Mouse (Mus musculus) kidney, embryonic 15.5 days (tissue): ENCODE measurements at regions not wholly inside any gene's neighbourhood (a gene's known extent, or its start where the extent isn't known, plus 50 kb on each side); places are given as distances from the start of the nearest gene placed in this dataset.

ENCODE experiments used
- ATAC-seq: fragments of 200-750 bp; cut with Nextera tagmentation; replicated peaks from 2 replicates; pipeline ENCODE4 v1.8.0; 2017; ENCODE audit warnings: moderate TSS enrichment; ENCODE audit not compliant: low FRiP score
- H3K27ac ChIP-seq: fragments of 300-500 bp; sonication (generic); 2 replicates; pipeline ENCODE4 v1.5.1; 2015; ENCODE audit warnings: mild to moderate bottlenecking, inconsistent platforms
- H3K27me3 ChIP-seq: fragments of 300-500 bp; sonication (generic); 2 replicates; pipeline ENCODE4 v1.6.1; 2015; ENCODE audit warnings: inconsistent platforms
- H3K36me3 ChIP-seq: fragments of 300-500 bp; sonication (generic); 2 replicates; pipeline ENCODE4 v1.6.1; 2015; ENCODE audit warnings: inconsistent platforms
- H3K4me1 ChIP-seq: fragments of 300-500 bp; sonication (generic); 2 replicates; pipeline ENCODE4 v1.6.1; 2015; ENCODE audit warnings: inconsistent platforms
- H3K4me2 ChIP-seq: fragments of 300-500 bp; sonication (generic); 2 replicates; pipeline ENCODE4 v1.6.1; 2015; ENCODE audit warnings: moderate library complexity, mild to moderate bottlenecking, inconsistent platforms
- H3K4me3 ChIP-seq: fragments of 300-500 bp; sonication (generic); replicated peaks from 2 replicates; pipeline ENCODE4 v1.5.1; 2015; ENCODE audit warnings: mild to moderate bottlenecking, inconsistent platforms
- H3K9ac ChIP-seq: fragments of 300-500 bp; sonication (generic); 2 replicates; pipeline ENCODE4 v1.6.1; 2015; ENCODE audit warnings: mild to moderate bottlenecking, inconsistent platforms
- H3K9me3 ChIP-seq: fragments of 300-500 bp; sonication (generic); replicated peaks from 2 replicates; pipeline ENCODE4 v1.6.1; 2016; ENCODE audit warnings: inconsistent platforms
- WGBS: fragments of 180-500 bp; shearing (Covaris S2); methylation state at CpG from one replicate; pipeline ENCODE4 v1.1.7; 2015; ENCODE audit warnings: mixed read lengths; 5-methylcytosine and 5-hydroxymethylcytosine counted together

GRCm38 (mm10) chr1:122607309-122607708, 1039.5 kb upstream of the Ddx18 start:
- no peaks in the 10 kb centered on the region for H3K4me1 ChIP-seq
- no peak overlapping the region for H3K27ac ChIP-seq
- no peak overlapping the region for H3K4me3 ChIP-seq
- ATAC-seq, result no peak
- no peak overlapping the region for H3K9ac ChIP-seq
- H3K4me2 ChIP-seq, result no peak overlapping the region
- no peaks in the 10 kb centered on the region for H3K27me3 ChIP-seq
- no peaks in the 10 kb centered on the region for H3K36me3 ChIP-seq
- no peaks in the 10 kb centered on the region for H3K9me3 ChIP-seq
- 64% methylated on average over 3 of the region's 3 CpGs for WGBS

GRCm38 (mm10) chr1:122575954-122576353, 1008.2 kb upstream of the Ddx18 start:
- Histone ChIP-seq H3K9ac (no peak overlapping the region), H3K4me3 (no peak overlapping the region), H3K4me1 (no peaks in the 10 kb centered on the region), H3K27ac (no peak overlapping the region), H3K9me3 (no peaks in the 10 kb centered on the region), H3K27me3 (no peaks in the 10 kb centered on the region), H3K4me2 (no peak overlapping the region), H3K36me3 (no peaks in the 10 kb centered on the region)
- 66% methylated on average over 4 of the region's 4 CpGs for whole genome bisulfite sequencing
- ATAC-seq, result no peak

GRCm38 (mm10) chr1:122551596-122551995, 983.8 kb upstream of the Ddx18 start:
- no peaks in the 10 kb centered on the region for H3K9me3 ChIP-seq
- H3K9ac ChIP-seq, result no peak overlapping the region
- no peak overlapping the region for H3K4me3 ChIP-seq
- WGBS, result 94% methylated on average over 1 of the region's 1 CpGs
- no peaks in the 10 kb centered on the region for H3K36me3 ChIP-seq
- no peak overlapping the region for H3K27ac ChIP-seq
- H3K4me1 ChIP-seq, result no peaks in the 10 kb centered on the region
- H3K27me3 ChIP-seq, result no peaks in the 10 kb centered on the region
- no peak overlapping the region for H3K4me2 ChIP-seq
- no peak for ATAC-seq

DNA sequence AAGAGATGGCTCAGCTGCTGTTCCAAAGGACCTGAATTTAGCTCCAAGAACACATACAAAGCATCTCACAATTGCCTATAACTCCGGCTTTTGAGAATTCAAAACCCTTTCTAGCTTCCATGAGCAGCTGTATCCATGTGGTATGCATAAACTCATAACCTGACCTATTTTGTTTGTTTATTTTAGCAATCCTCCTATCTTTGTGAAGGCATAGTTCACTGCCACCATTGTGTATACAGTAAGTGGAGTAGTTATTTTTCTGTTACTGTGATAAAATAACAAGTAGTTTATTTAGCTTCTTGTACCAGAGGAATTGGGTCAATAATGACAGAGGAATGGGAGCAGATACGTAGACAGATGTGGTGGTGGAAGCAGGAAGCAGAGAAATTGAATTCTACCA, 941.8 kb upstream of the Ddx18 start:
- no peaks in the 10 kb centered on the region for H3K4me1 ChIP-seq
- H3K36me3 ChIP-seq, result no peaks in the 10 kb centered on the region
- no peak overlapping the region for H3K4me3 ChIP-seq
- H3K27me3 ChIP-seq, result no peaks in the 10 kb centered on the region
- 61% methylated on average over 2 of the region's 2 CpGs for WGBS
- ATAC-seq, result no peak
- H3K9me3 ChIP-seq, result no peaks in the 10 kb centered on the region
- H3K9ac ChIP-seq, result no peak overlapping the region
- no peak overlapping the region for H3K27ac ChIP-seq
- no peak overlapping the region for H3K4me2 ChIP-seq

GRCm38 (mm10) chr1:122501707-122502106, 933.9 kb upstream of the Ddx18 start:
- no peaks in the 10 kb centered on the region for H3K9me3 ChIP-seq
- WGBS, result 9% methylated on average over 4 of the region's 4 CpGs
- no peaks in the 10 kb centered on the region for H3K36me3 ChIP-seq
- H3K9ac ChIP-seq, result no peak overlapping the region
- H3K27ac ChIP-seq, result no peak overlapping the region
- 0 out of 2 replicates have a peak, but pooled peaks have one; percentile 52 for ATAC-seq
- no peaks in the 10 kb centered on the region for H3K27me3 ChIP-seq
- H3K4me1 ChIP-seq, result peaks cover 6% of the 10 kb centered on the region; the same call in 1 of the 2 replicates
- H3K4me2 ChIP-seq, result no peak overlapping the region
- no peak overlapping the region for H3K4me3 ChIP-seq

- Histone ChIP-seq H3K27me3 (no peaks in the 10 kb centered on the region), H3K4me1 (no peaks in the 10 kb centered on the region), H3K4me2 (no peak overlapping the region), H3K4me3 (no peak overlapping the region), H3K36me3 (no peaks in the 10 kb centered on the region), H3K9me3 (no peaks in the 10 kb centered on the region), H3K27ac (no peak overlapping the region), H3K9ac (no peak overlapping the region)
- ATAC-seq, result no peak
- WGBS, result 73% methylated on average over 1 of the region's 1 CpGs
Measured at GRCm38 (mm10) chr1:122478003-122478402, 910.2 kb upstream of the Ddx18 start.

DNA sequence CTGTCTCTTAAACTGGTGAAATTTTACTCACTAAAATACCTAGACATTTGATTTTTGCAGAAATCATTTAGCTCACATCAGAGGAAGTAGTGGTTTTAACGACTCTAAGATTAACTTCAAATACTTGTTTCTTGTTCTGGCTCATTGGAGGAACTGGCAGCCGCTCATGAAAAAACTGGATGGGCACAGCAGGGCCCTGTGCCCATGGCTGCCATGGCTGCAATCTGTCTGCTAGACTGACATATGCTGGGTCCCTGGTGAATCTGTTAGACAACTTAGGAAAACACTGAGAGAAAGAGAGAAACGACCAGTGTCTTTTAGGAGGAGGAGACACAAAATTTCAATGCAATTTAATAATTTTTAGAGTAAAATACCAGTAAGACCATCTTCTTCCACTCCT, 896.1 kb upstream of the Ddx18 start:
- H3K36me3 ChIP-seq, result no peaks in the 10 kb centered on the region
- no peak overlapping the region for H3K27ac ChIP-seq
- 71% methylated on average over 3 of the region's 3 CpGs for WGBS
- H3K27me3 ChIP-seq, result no peaks in the 10 kb centered on the region
- no peak for ATAC-seq
- no peaks in the 10 kb centered on the region for H3K4me1 ChIP-seq
- H3K9me3 ChIP-seq, result no peaks in the 10 kb centered on the region
- H3K4me3 ChIP-seq, result no peak overlapping the region
- no peak overlapping the region for H3K4me2 ChIP-seq
- no peak overlapping the region for H3K9ac ChIP-seq

DNA sequence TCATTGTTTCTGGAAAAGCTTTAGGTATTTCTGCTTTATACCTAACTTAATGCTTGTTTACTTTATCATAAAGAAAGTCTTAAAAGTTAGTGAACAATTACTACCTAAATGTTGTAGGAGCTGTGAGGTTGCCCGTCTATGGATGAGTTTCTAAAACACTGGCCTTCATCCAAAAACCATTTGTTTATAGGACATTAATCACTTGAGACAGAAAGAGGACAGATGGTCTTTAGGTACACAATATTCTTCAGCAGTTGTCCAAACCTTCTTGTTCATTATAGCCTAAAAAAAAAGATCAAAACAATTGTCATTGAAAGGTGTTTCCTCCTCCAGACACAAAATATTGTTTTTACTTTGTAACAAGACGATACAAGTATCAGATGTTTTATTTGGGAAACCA, 891.3 kb upstream of the Ddx18 start:
- no peak overlapping the region for H3K4me2 ChIP-seq
- no peaks in the 10 kb centered on the region for H3K27me3 ChIP-seq
- H3K9me3 ChIP-seq, result no peaks in the 10 kb centered on the region
- H3K4me1 ChIP-seq, result no peaks in the 10 kb centered on the region
- 39% methylated on average over 2 of the region's 2 CpGs for whole genome bisulfite sequencing
- H3K4me3 ChIP-seq, result no peak overlapping the region
- no peak overlapping the region for H3K9ac ChIP-seq
- H3K36me3 ChIP-seq, result no peaks in the 10 kb centered on the region
- ATAC-seq, result no peak
- H3K27ac ChIP-seq, result no peak overlapping the region

GRCm38 (mm10) chr1:122454881-122455280, 887.1 kb upstream of the Ddx18 start:
- no peak for ATAC-seq
- WGBS, result 44% methylated on average over 4 of the region's 4 CpGs

DNA sequence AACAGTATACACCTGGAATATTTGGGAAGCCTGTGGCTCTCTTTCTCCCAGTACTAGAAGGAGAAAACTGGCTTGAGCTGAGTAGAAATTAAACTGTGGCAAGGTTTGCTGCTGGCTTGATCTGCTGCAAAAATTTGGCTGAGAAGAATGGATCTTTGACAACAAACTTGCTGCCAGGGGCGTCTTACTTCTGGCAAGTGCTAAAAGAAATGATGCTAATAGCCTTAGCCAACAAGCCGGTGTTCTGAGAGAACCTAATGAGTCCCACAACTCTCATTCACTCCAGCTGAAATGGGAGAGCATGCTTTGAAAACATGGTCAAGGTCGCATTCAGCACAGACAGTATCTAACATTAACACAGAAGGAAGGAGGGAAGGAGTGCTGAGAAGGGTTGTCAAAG, 885.8 kb upstream of the Ddx18 start:
- no peaks in the 10 kb centered on the region for H3K9me3 ChIP-seq
- WGBS, result 72% methylated on average over 3 of the region's 3 CpGs
- H3K27me3 ChIP-seq, result no peaks in the 10 kb centered on the region
- H3K4me3 ChIP-seq, result no peak overlapping the region
- no peaks in the 10 kb centered on the region for H3K4me1 ChIP-seq
- no peak overlapping the region for H3K4me2 ChIP-seq
- H3K27ac ChIP-seq, result no peak overlapping the region
- no peak overlapping the region for H3K9ac ChIP-seq
- no peak for ATAC-seq
- H3K36me3 ChIP-seq, result no peaks in the 10 kb centered on the region

More at GRCm38 (mm10) chr1:122454881-122455280, 887.1 kb upstream of the Ddx18 start:
- Histone ChIP-seq H3K27me3 (no peaks in the 10 kb centered on the region), H3K36me3 (no peaks in the 10 kb centered on the region), H3K9ac (no peak overlapping the region), H3K27ac (no peak overlapping the region), H3K4me3 (no peak overlapping the region), H3K4me2 (no peak overlapping the region), H3K9me3 (no peaks in the 10 kb centered on the region), H3K4me1 (no peaks in the 10 kb centered on the region)

- H3K27ac ChIP-seq, result no peak overlapping the region
- H3K4me3 ChIP-seq, result no peak overlapping the region
- no peak overlapping the region for H3K4me2 ChIP-seq
- no peak overlapping the region for H3K9ac ChIP-seq
- WGBS, result 71% methylated on average over 3 of the region's 3 CpGs
- ATAC-seq, result no peak
- no peaks in the 10 kb centered on the region for H3K36me3 ChIP-seq
- H3K9me3 ChIP-seq, result no peaks in the 10 kb centered on the region
- H3K4me1 ChIP-seq, result no peaks in the 10 kb centered on the region
- no peaks in the 10 kb centered on the region for H3K27me3 ChIP-seq
Measured at GRCm38 (mm10) chr1:122439358-122439757, 871.6 kb upstream of the Ddx18 start.

DNA sequence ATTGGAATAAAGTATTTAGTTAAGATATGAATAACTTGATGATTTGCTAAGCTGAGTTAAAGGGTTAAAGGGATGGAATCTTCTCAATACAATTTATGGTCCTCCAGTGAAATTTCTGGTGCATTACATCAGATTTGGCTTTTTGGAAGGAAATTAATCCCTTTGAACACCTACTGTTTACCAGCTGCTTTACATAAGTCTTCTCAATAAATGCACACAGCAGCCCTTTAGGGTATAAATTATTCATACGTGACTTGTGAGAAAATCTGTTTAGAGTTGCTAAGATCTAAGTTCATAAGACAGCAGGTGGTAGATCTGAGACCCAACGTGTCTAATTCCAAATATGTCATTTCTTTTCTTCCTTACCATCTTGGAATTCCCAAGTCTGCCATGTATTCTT, 855.7 kb upstream of the Ddx18 start:
- Histone ChIP-seq H3K36me3 (no peaks in the 10 kb centered on the region), H3K9ac (no peak overlapping the region), H3K27ac (no peak overlapping the region), H3K9me3 (no peaks in the 10 kb centered on the region), H3K27me3 (no peaks in the 10 kb centered on the region), H3K4me2 (no peak overlapping the region), H3K4me1 (no peaks in the 10 kb centered on the region), H3K4me3 (no peak overlapping the region)
- ATAC-seq, result no peak
- 66% methylated on average over 2 of the region's 2 CpGs for WGBS

GRCm38 (mm10) chr1:122396342-122396741, 828.6 kb upstream of the Ddx18 start:
- WGBS, result 92% methylated on average over 2 of the region's 2 CpGs
- Histone ChIP-seq H3K4me1 (no peaks in the 10 kb centered on the region), H3K27ac (no peak overlapping the region), H3K4me2 (no peak overlapping the region), H3K36me3 (no peaks in the 10 kb centered on the region), H3K9me3 (no peaks in the 10 kb centered on the region), H3K9ac (no peak overlapping the region), H3K27me3 (no peaks in the 10 kb centered on the region), H3K4me3 (no peak overlapping the region)
- ATAC-seq, result no peak
